Mouse (Mus musculus): Measurements from ENCODE around the gene Patj. TPM values are rescaled to one million over a fixed set of nuclear protein-coding genes. Genes with fewer than 3 reads are reported as not detected.

The Patj gene
- polyA plus RNA-seq, 1 experiment from 2014 or later: 22.5 TPM

- Histone ChIP-seq H3K27me3 (replicated peaks; ENCODE audit: control insufficient read depth, insufficient read depth, low read length) (no peaks in the 10 kb centered on the region), H3K36me3 (ENCODE audit: control insufficient read depth, insufficient read depth, low read length) (no peaks in the 10 kb centered on the region; the same call in 1 of the 2 replicates), H3K9ac (ENCODE audit: low read depth, low read length) (no peak overlapping the region), H3K4me3 (ENCODE audit: low read length) (no peak overlapping the region), H3K27ac (ENCODE audit: low read length) (no peak overlapping the region), H3K4me1 (ENCODE audit: control insufficient read depth, insufficient read depth, low read length) (no peaks in the 10 kb centered on the region; the same call in 1 of the 2 replicates), H3K4me2 (ENCODE audit: low read depth, low read length) (no peak overlapping the region), H3K9me3 (ENCODE audit: control insufficient read depth, low read length) (no peaks in the 10 kb centered on the region)
- ATAC-seq: peak; percentile 68
- WGBS: 60% methylated on average over 14 of the region's 14 CpGs
Measured at GRCm38 (mm10) chr4:98767134-98768133, 371.8 kb downstream of the Patj start.

Small RNAs within 50 kb of the gene (microRNA-seq; reads per million reads assigned to microRNA genes)
- gene Gm22625 (not detected), gene Gm26154 (not detected)

Other genes starting within 250 kb of the Patj start
- 87.7 and 96.3 TPM in 2 replicates for gene Tm2d1, start 12.5 kb upstream of the Patj start, polyA plus RNA-seq (2015; fragmentation: Nextera tagmentation; extraction: Ambion mirVana)